Mouse (Mus musculus) adrenal gland, adult 18-20 months (tissue): Measurements from ENCODE around the gene Il23r. TPM values are rescaled to one million over a fixed set of nuclear protein-coding genes. Genes with fewer than 3 reads are reported as not detected.

Experiments used
- DNase-seq, 2 experiments: peaks; one replicate each; pipeline ENCODE4 v3.0.0; 2021 to 2022; ENCODE audit warnings: low spot score in 2 of 2
- total RNA-seq, 2 experiments: library from RNA; stranded (reverse); gene quantifications; 1 replicate in 1 of 2; 2 replicates in 1 of 2; pipeline ENCODE4 v1.2.3; 2021

Gene Il23r
- total RNA-seq, 2 experiments from 2014 or later: 17.7 to 24.0 TPM

DNA sequence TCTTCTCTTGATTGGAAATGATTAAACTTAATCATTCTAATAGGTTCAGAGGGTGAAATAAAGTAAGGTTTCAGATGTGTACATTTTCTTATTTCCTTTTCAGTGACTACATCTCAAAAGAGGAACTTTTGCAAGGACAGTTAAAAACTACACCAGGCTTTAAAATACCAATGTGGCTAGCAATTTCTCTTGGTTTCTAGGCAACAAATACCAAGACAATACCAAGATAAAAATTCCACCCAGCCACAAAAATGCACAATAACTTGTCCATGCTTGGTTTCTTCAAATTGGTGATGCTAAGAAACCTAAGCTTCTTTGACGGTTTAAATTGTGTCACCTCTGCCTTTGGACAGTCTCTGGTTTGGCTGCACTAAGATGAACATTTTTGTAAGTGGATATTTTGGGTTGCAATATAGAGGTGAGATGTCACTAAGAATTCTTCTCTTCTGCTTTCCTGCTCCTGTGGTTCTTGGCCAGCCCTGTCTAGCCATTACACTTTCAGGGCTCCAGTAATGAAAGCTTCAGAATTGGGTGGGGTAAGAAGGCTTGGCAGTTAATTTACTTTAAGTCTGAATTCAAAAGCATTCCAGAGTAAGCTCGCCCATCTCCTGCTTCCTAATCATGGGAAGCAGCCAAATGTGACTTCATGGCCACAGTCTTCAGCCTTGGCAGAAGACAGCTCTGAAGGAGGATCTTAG, 56.8 kb downstream of the Il23r start:
- DNase-seq: no peak

DNA sequence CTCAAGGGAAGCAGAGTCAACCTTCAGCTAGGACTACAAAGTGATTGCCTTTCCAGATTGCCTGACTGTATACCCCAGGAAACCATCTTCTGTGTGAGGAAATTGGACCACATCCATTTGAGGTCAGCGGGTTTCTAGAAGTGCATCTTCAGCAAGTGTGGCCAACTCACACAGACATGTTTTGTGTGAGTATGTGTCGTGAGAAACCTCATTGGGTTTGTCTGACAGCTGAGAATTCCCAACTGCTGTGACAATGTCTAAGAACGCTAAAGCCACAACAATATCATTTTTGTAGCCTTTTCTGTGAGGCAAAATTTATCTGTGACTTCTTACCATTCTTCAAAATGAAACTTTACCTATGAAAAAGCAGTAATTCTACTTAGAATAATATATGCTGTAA, 59.8 kb downstream of the Il23r start:
- no peak for DNase-seq

DNA sequence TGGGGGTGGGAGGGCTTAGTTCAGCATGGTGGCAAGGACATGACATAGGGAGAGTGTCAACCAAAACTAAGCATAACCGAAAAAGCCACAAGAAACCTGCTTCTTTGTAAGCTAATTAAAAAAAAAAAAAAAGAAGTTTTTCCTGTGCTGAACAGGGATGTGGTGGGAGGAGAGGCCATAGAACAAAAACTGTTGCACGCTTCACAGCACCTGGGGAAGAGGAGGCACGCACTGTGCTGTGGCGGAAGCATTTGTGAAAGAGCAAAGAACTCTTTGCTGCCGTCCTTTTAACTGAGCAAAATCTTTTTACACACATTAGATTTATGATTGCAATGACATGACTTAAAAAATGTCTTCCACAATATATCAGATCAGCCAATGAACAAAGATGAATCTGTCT, 69.9 kb downstream of the Il23r start:
- no peak for DNase-seq

DNA sequence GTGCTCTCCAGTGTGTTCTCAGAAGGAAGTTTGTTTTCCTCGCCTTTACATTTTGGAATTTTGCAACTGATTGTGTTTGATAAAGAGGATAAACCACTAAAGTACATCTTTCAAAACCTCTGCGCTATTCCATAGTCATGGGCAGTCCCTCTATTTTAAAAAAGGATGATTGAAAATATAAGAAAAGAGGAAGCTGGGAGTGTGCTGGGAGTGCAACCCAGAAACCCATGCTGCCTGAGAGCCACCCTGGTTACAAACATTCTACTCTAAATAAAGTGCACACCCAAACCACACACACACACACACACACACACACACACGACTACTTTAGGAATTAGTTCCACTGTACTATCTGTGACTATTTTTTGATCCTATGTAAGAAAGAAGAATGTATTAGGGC, 75.1 kb downstream of the Il23r start:
- DNase-seq: no peak

DNA sequence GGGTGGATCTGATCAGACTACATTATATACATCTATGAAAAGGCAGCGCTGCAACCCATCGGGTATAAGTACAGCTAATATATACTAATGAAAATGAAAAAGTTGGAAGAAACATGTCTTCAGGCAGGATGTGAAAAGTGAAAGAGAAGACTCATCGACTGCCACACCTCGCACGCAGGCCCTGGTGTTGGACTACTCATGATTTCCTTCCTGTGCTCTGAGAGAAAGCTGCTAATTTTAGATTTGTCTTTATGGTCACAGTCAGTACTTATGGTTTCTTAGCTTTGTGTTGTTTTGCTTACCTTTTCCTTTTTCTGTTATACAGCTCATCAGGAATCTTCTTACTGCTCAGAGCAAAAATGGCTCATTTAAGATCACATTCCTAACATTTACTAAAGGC, 76.4 kb downstream of the Il23r start:
- no peak for DNase-seq

DNA sequence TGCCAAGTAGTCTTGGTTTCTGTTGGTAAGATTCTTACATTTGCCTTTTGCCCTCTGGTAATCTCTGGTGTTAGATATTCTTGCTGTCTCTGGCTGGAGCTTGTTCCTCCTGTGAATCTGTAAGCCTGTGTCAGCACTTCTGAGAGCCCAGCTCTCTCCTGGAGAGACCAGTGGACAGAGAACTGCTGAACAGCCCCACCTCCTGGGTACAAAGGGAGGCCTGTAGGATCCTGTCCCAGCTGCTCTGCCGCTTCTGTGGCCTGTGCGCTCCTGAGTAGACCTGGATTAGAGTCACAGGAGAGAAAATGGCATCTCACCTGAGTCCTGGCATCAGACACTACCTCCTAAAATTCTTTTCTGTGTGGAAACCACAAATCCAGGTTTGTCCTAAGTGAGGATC, 78.3 kb downstream of the Il23r start:
- DNase-seq: no peak

DNA sequence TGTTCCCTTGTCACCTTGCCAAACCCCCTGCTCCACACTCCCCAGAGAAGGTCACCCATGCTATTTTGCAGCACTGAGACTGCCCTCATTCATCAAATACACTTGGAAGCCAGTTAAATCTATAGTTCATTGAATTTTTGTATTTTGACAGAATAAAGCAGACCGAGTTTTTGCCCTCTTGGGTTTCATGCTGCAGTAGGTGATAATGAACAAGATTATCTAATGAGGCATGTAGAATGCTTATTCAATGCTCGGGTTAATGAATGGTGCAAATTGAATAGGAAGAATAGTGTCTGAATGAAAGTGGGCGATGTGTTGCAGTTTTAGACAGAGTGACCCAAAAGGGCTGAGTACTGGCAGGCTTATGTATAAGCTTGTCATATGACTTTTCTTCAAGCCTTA, 86.4 kb downstream of the Il23r start:
- DNase-seq: no peak

DNA sequence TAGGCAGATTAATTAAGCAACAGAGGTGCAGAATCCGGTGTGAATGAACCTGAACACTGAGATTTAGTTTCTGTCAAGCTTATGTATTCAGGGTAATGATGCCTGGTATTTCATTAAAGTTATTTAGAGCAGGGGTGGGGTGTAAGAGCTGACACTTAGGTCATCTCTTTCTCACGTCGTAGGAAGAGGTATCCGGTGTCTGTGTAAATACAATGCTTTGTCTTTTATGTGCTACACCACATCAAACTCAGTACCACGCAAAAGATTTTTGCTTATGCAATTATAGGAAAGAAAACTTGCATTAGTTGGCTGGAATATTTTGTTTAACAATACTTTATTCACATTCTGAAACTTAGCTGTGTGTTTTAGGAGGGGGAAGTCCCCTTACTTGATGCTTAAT, 92.1 kb downstream of the Il23r start:
- no peak for DNase-seq

DNA sequence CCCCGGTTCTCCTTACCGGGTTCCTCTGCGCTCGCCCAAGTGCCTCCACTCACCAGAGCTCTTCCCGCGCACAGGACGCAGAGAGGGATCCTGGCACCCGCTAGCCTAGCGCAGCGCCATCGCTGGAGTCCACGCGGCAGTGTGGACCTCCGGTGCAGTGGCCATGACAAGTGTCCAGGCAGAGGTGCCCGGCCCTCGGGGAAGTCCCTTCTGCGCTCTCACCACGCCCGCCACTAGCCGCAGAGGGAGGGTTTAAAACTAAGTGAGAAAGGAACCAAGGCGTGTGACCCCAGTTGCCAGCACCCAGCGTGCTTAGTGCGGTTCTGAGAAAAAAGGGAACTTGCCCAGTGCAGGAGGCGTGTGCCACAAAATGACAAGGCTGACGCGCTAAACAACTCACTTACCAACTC, 115.7 kb downstream of the Il23r start, which contains the start of gene Il12rb2:
Gene Il12rb2 (minus strand): TSS at position 207 of the 410 bp plus-strand sequence.
- DNase-seq: no peak

Other genes starting within 250 kb of the Il23r start
- under 1 TPM; 0.20 to 0.35 TPM for gene Il12rb2, start 115.7 kb downstream of the Il23r start, total RNA-seq
- not detected for gene Tacstd2, start 43.9 kb upstream of the Il23r start, total RNA-seq